Mouse (Mus musculus): Measurements from ENCODE around the gene Pym1. TPM values are rescaled to one million over a fixed set of nuclear protein-coding genes. Genes with fewer than 3 reads are reported as not detected.

Gene Pym1
- polyA plus RNA-seq, 1 experiment from 2014 or later: 47.7 TPM

DNA sequence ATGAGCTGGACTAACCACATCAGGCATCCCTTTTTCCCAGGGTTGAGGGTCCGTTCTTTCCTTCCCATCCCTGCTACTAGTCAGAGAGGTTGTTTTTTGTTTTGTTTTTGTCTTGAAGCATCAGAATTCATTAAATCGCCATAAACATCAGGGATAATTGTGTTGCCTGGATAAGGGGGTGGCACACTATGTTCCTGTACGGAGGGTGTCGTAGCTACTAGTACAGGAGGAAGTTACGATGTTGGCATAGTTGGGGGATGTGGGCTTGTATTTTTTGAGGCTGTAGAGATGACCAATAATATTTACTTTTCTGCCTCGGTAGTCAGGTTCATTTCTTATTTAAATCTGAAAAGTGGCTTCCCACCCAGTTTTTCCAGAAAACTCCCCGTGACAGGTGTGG is 4.5 kb upstream of the Pym1 start:
- WGBS: 8% methylated on average over 7 of the region's 7 CpGs
- Histone ChIP-seq H3K4me3 (ENCODE audit: low read depth, low read length) (peak overlapping the region; percentile 55), H3K9ac (ENCODE audit: low read depth, low read length) (peak overlapping the region; percentile 69), H3K27ac (ENCODE audit: low read length) (no peak overlapping the region), H3K4me1 (ENCODE audit: control insufficient read depth, insufficient read depth, low read length) (peaks cover 19% of the 10 kb centered on the region), H3K36me3 (ENCODE audit: control insufficient read depth, insufficient read depth, low read length) (no peaks in the 10 kb centered on the region), H3K9me3 (replicated peaks; ENCODE audit: control insufficient read depth, low read length, poor library complexity, severe bottlenecking) (no peaks in the 10 kb centered on the region), H3K4me2 (ENCODE audit: low read length) (peak overlapping the region; percentile 80), H3K27me3 (ENCODE audit: control insufficient read depth, insufficient read depth, low read depth, low read length) (peaks cover 24% of the 10 kb centered on the region)
- no peak for ATAC-seq

DNA sequence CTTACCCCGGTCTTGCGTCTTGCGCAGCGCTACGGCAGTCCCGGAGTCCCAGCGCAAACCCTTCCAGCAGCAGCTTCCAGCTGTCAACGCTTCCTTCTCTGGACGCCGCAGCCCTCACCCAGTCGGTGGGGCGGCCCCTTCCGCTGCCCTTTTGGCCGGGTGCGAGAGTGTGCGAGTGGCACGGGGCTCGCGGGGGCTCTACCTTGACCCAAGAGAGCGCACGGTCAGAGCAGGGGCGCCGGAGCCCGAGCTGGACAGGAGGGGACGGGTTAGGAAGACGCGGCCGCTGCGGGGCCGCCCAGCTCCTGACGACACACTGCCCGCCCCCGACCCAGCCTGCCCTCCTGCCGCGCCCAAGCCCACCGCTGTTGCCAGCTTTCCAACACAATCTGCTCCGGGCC is 3.9 kb upstream of the Pym1 start:
- H3K9ac ChIP-seq (ENCODE audit: low read depth, low read length): peak overlapping the region; percentile 69
- peaks cover 24% of the 10 kb centered on the region for H3K27me3 ChIP-seq (ENCODE audit: control insufficient read depth, insufficient read depth, low read depth, low read length)
- 0% methylated on average over 32 of the region's 37 CpGs for WGBS
- peak overlapping the region; percentile 80 for H3K4me2 ChIP-seq (ENCODE audit: low read length)
- H3K27ac ChIP-seq (ENCODE audit: low read length): no peak overlapping the region
- no peaks in the 10 kb centered on the region for H3K9me3 ChIP-seq (replicated peaks; ENCODE audit: control insufficient read depth, low read length, poor library complexity, severe bottlenecking)
- peak; percentile 19; the same call in 1 of the 2 replicates for ATAC-seq
- H3K36me3 ChIP-seq (ENCODE audit: control insufficient read depth, insufficient read depth, low read length): no peaks in the 10 kb centered on the region
- peaks cover 19% of the 10 kb centered on the region for H3K4me1 ChIP-seq (ENCODE audit: control insufficient read depth, insufficient read depth, low read length)
- H3K4me3 ChIP-seq (ENCODE audit: low read depth, low read length): peak overlapping the region; percentile 55

DNA sequence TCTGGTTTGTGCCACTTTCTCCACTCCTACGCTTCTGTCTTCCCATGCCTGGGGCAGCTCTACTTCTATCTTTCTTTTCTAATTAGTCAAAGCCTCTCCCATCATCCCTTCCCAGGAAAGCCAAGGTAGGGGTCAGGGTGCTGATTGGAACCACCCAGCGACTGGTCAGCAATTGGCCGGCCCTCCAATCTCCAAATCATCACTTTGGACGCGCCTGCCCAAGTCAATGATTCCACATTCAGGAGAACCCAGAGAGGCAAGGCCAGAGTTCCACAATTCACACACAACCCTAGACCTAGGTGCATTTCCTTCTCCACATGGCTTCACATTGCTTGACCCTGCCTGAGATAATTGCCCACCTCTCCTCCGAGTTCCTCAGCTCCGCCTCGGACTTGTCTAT is 3.5 kb upstream of the Pym1 start:
- peaks cover 24% of the 10 kb centered on the region for H3K27me3 ChIP-seq (ENCODE audit: control insufficient read depth, insufficient read depth, low read depth, low read length)
- peak overlapping the region; percentile 69 for H3K9ac ChIP-seq (ENCODE audit: low read depth, low read length)
- no peak overlapping the region for H3K27ac ChIP-seq (ENCODE audit: low read length)
- peak overlapping the region; percentile 55 for H3K4me3 ChIP-seq (ENCODE audit: low read depth, low read length)
- 12% methylated on average over 8 of the region's 8 CpGs for WGBS
- no peaks in the 10 kb centered on the region for H3K36me3 ChIP-seq (ENCODE audit: control insufficient read depth, insufficient read depth, low read length)
- no peaks in the 10 kb centered on the region for H3K9me3 ChIP-seq (replicated peaks; ENCODE audit: control insufficient read depth, low read length, poor library complexity, severe bottlenecking)
- H3K4me2 ChIP-seq (ENCODE audit: low read length): peak overlapping the region; percentile 80
- no peak for ATAC-seq
- peaks cover 22% of the 10 kb centered on the region for H3K4me1 ChIP-seq (ENCODE audit: control insufficient read depth, insufficient read depth, low read length)

DNA sequence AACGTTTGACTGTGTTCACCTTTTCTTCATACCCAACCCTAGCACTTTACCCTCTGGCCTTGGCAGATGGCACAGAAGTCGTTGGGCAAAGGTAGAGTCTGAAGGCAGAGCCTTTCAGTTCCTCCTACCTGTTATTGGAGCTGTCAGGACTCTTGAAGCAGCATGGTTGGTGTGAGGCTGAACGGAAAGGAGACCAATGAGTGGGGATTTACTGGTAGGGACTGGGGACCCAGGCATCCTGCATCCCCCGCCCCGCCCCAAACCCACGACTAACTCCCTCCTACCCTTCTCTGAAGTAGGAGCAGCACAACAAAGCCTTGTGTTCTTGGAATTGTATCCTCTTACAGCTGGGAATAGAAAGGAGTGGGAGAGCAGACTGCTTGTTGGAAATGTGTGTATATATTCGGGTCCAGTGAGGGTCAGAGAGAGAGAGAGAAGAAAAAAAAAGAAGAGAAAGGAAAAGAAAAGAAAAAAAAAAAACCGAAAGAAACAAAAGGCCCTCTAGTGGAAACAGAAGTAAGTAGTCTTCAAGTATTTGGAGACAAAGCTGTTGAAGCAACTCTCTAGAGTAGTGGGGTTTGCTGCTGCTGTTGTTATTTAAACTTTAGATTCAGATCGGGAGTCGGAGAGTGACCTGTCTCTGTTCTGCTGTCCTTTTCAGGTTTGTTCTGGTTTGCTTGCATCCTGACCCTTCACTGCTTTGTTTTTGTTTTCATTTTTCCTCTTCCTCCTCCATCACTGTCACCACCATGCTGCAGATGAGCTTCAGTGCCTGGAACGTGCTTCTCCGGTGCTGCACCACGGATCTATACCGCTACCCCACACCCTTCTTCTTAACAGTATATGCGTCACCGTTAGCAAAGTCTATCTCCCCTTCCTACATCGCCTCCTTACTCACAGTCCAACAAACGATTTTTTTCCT is 2.7 kb upstream of the Pym1 start, which contains the start of gene Dgka:
Gene Dgka (minus strand): TSS at position 176 of the 922 bp plus-strand sequence.
- Histone ChIP-seq H3K4me1 (ENCODE audit: control insufficient read depth, insufficient read depth, low read length) (peaks cover 29% of the 10 kb centered on the region), H3K4me2 (ENCODE audit: low read length) (peak within 1 kb of the TSS; percentile 80), H3K27ac (ENCODE audit: low read length) (no peak within 1 kb of the TSS), H3K4me3 (ENCODE audit: low read depth, low read length) (peak within 1 kb of the TSS; percentile 55), H3K9ac (ENCODE audit: low read depth, low read length) (peak within 1 kb of the TSS; percentile 69), H3K9me3 (replicated peaks; ENCODE audit: control insufficient read depth, low read length, poor library complexity, severe bottlenecking) (no peaks in the 10 kb centered on the region), H3K36me3 (ENCODE audit: control insufficient read depth, insufficient read depth, low read length) (no peaks in the 10 kb centered on the region), H3K27me3 (ENCODE audit: control insufficient read depth, insufficient read depth, low read depth, low read length) (peaks cover 24% of the 10 kb centered on the region)
- WGBS: 25% methylated on average over 18 of the region's 18 CpGs
- ATAC-seq: no peak

DNA sequence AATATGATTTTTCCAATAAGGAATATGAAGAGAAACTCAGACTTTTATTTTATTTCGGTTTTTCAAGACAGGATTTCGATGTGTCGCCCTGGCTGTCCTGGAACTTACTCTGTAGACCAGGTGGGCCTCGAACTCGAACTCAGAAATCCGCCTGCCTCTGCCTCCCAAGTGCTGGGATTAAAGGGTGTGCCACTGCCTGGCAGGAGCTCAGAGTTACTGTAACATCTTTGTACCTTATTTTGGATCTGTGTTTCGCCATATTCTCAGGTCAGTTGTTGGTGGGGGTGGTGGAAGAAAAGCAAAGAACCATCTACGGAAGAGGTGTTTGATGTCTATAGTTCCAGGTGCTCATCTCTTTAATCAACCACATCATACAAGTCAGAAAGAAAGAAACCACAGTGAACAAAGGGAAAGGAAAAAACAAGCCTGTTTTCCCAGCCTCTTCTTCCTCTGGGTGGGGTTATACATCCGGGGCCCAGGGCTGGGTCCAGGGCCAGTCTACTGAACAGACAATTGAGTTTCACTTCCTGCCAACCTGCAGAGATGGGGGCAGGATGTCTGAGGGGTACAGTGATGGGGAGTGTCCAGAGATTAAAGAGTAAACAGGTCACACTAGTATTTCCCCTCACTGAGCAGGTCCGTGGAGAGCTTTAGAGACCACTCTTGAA is 1.6 kb upstream of the Pym1 start:
- no peak overlapping the region for H3K4me3 ChIP-seq (ENCODE audit: low read depth, low read length)
- peaks cover 24% of the 10 kb centered on the region for H3K27me3 ChIP-seq (ENCODE audit: control insufficient read depth, insufficient read depth, low read depth, low read length)
- no peak overlapping the region for H3K9ac ChIP-seq (ENCODE audit: low read depth, low read length)
- H3K9me3 ChIP-seq (replicated peaks; ENCODE audit: control insufficient read depth, low read length, poor library complexity, severe bottlenecking): no peaks in the 10 kb centered on the region
- no peak overlapping the region for H3K4me2 ChIP-seq (ENCODE audit: low read length)
- H3K27ac ChIP-seq (ENCODE audit: low read length): no peak overlapping the region
- 92% methylated on average over 10 of the region's 10 CpGs for WGBS
- H3K4me1 ChIP-seq (ENCODE audit: control insufficient read depth, insufficient read depth, low read length): peaks cover 33% of the 10 kb centered on the region
- H3K36me3 ChIP-seq (ENCODE audit: control insufficient read depth, insufficient read depth, low read length): no peaks in the 10 kb centered on the region
- no peak for ATAC-seq

DNA sequence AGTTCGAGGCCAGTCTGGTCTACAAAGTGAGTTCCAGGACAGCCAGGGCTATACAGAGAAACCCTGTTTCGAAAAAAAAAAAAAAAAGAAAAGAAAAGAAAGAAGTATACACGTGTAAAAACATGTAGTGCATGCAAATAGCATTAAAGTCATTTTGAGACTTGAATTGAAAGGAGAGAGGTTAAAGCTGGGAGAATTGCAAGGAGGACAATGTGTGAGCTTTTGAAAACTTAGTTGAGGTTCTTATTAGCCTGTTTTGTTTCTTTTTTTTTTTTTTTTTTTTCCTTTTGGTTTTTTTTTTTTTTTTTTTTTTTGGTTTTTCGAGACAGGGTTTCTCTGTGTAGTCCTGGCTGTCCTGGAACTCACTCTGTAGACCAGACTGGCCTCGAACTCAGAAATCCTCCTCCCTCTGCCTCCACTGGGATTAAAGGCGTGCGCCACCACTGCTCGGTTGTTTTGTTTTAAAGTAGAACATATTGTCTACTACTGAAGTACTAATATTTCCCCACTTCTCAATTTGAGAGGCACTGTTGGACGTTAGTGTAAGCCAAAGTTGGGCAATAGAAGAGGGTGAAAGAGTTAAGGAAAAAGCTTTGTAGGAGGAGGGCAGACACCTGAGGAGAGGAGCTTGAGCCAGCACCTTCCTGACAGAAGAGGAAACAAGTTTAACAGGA is 580 bp upstream of the Pym1 start:
- peak overlapping the region; percentile 93 for H3K4me2 ChIP-seq (ENCODE audit: low read length)
- H3K27me3 ChIP-seq (ENCODE audit: control insufficient read depth, insufficient read depth, low read depth, low read length): peaks cover 14% of the 10 kb centered on the region
- peak overlapping the region; percentile 93 for H3K27ac ChIP-seq (ENCODE audit: low read length)
- H3K36me3 ChIP-seq (ENCODE audit: control insufficient read depth, insufficient read depth, low read length): no peaks in the 10 kb centered on the region
- 38% methylated on average over 8 of the region's 9 CpGs for WGBS
- ATAC-seq: no peak
- peak overlapping the region; percentile 50 for H3K4me3 ChIP-seq (ENCODE audit: low read depth, low read length)
- H3K9ac ChIP-seq (ENCODE audit: low read depth, low read length): peak overlapping the region; percentile 77
- no peaks in the 10 kb centered on the region for H3K9me3 ChIP-seq (replicated peaks; ENCODE audit: control insufficient read depth, low read length, poor library complexity, severe bottlenecking)
- peaks cover 34% of the 10 kb centered on the region for H3K4me1 ChIP-seq (ENCODE audit: control insufficient read depth, insufficient read depth, low read length)

DNA sequence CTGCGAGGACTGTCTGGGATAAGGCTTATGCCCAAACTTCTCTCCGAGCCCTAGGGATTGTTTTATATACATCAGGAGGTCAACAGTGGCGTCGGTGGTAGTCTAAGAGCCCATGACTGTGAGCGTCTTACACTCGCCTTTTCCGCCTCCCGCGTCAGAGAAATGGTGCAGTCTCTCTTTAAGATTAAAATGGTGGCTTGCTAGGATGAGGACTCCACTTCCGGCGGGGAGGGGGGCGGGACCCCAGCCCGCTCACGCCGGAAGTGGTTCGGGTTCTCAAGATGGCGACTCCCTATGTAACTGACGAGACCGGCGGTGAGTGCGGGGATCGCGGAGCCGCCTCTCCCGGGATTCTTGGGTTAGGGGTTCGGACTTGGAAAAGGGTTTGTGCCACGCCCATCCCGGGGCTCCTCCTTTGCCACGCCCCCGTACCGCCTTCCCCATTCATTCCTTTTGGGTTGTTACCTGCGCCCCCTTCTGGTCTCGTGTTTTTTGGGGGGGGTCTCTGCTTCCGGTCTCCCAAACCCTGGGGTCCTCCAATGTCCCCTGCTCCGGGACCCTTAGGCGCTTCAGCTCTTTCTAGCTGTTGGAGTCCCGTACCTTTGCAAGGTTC is 669 bp downstream of the Pym1 start:
- Histone ChIP-seq H3K4me2 (ENCODE audit: low read length) (peak overlapping the region; percentile 93), H3K9me3 (replicated peaks; ENCODE audit: control insufficient read depth, low read length, poor library complexity, severe bottlenecking) (no peaks in the 10 kb centered on the region), H3K36me3 (ENCODE audit: control insufficient read depth, insufficient read depth, low read length) (no peaks in the 10 kb centered on the region), H3K9ac (ENCODE audit: low read depth, low read length) (peak overlapping the region; percentile 77), H3K4me1 (ENCODE audit: control insufficient read depth, insufficient read depth, low read length) (peaks cover 28% of the 10 kb centered on the region), H3K27ac (ENCODE audit: low read length) (peak overlapping the region; percentile 93), H3K27me3 (ENCODE audit: control insufficient read depth, insufficient read depth, low read depth, low read length) (peaks cover 8% of the 10 kb centered on the region), H3K4me3 (ENCODE audit: low read depth, low read length) (peak overlapping the region; percentile 50)
- peak; percentile 94 for ATAC-seq
- under 1% methylated on average over 37 of the region's 37 CpGs for WGBS

DNA sequence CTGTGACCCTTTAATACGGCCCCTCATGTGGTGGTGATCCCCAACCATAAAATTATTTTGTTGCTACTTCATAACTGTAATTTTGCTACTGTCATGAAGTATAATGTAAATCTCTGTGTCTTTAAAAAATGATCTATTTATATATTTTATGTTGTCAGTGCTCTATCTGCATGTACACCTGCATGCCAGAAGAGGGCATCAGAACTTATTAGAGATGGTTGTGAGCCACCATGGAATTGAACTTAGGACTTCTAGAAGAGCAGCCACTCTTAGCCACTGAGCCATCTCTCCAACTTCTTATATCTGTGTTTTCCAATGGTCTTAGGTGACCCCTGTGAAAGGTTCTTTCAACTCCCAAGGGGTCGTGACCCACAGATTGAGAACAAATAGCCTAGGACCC is 25.2 kb downstream of the Pym1 start:
- Histone ChIP-seq H3K4me2 (ENCODE audit: low read length) (no peak overlapping the region), H3K27ac (ENCODE audit: low read length) (no peak overlapping the region), H3K27me3 (ENCODE audit: control insufficient read depth, insufficient read depth, low read depth, low read length) (no peaks in the 10 kb centered on the region), H3K36me3 (ENCODE audit: control insufficient read depth, insufficient read depth, low read length) (no peaks in the 10 kb centered on the region), H3K4me3 (ENCODE audit: low read depth, low read length) (no peak overlapping the region), H3K4me1 (ENCODE audit: control insufficient read depth, insufficient read depth, low read length) (no peaks in the 10 kb centered on the region), H3K9ac (ENCODE audit: low read depth, low read length) (no peak overlapping the region), H3K9me3 (replicated peaks; ENCODE audit: control insufficient read depth, low read length, poor library complexity, severe bottlenecking) (no peaks in the 10 kb centered on the region)
- no peak for ATAC-seq
- WGBS: 87% methylated on average over 2 of the region's 2 CpGs
